Mouse (Mus musculus) forelimb bud, embryonic 11.5 days (tissue): ENCODE data around the gene Gm9195.
A peak's percentile ranks its signal among the peaks of the same experiment; 100 is the strongest.

Experiments used
- DNase-seq: peaks from one replicate; pipeline ENCODE4 v3.0.0-alpha.2; 2012; ENCODE audit warnings: low read depth, low spot score

Gene Gm9195

DNA sequence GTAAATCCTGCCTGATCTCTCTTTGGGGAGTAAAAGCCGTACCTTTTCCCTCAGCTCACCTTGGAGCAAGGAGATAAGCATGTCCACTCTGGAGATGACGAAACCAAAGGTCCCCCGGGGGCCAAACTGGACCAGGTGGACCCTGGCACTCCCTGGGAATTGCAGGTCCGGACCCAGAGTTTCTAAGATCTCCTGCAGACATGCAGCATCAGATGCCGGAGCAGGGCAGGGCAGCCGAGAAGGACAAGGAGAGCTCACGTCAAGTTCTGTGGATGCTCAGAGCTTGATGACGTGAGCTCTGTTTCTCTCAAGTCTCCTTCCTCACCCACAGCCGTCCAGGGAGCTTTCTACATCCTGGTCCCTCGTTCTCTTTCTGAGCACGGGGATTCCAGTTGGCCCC is 48.7 kb downstream of the Gm9195 start:
- DNase-seq: no peak

DNA sequence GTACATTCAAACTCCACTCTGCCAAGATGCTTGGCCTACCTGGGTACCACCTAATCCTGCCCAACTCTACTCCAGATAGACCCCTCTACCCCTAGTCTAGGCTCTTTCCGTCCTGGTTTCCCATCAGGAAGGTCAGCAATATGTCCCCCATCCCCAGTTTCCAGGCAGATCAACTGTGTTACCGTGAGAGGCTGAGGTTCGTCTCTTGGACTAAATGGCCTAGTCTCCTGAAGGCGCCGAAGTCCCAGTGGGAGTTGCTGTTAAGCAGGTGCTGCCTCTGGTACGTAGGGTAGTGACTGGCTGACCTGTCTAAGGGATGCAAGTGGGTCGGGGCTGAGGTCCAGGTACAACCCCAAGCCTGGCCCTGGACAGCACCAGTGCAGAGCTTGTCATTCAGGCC is 50.7 kb downstream of the Gm9195 start:
- DNase-seq: no peak

DNA sequence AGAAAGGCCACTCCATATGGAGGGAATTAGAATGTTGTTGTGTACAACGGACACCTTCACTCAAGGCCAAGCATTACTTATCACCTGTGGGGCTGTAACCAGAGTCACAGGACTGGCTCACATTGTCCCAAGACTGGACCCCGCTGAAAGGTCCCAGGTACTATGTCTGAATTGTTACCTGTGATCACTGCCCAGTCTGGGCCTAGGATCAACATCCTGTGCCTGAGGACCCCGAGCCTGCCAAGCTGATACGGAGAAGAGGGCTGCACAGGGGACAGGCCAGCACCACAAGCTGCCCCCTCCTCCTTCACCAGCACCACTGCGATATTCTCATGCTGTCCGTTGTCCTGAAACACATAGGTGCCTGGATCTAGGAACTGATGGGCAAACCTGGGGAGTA is 51.2 kb downstream of the Gm9195 start:
- DNase-seq: no peak

DNA sequence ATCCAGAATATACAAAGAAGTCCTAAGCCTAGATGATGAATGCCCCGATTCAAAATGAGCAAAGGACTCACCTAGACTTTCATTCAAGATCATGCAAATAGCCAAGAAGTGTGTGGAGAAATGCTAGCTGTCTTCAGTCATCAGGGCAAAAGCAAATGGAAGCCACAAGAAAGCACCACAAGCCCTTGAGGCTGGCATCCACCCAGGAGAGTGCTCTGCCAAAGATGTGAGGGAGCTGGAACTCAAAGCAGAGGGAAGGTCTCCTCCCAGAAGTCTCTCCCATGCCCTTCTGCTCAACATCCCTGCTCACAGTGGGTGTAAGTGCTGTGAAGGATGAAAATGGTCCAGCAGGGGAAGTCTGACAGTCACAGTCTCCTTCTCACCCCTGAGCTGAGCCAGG is 52.7 kb downstream of the Gm9195 start:
- no peak for DNase-seq

DNA sequence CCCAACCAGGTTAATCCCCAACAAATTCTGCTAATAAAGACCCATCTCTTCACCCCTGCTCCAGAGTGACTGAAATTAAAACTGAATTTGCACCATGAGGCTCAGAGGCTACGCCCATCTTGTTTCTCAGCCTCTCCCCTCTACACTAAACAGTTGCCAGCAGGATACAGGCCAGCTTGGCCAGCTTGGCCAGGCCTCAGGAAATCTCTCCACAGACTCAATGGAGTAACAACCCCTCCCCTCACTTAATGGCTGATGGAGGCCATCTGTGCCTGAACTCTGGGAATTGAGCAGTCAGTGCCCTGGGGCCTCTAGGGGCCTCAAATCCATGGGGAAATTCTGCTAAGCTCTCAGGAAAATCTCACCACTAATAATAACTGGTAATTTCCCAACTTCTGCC is 101.9 kb downstream of the Gm9195 start:
- DNase-seq: peak; percentile 59

DNA sequence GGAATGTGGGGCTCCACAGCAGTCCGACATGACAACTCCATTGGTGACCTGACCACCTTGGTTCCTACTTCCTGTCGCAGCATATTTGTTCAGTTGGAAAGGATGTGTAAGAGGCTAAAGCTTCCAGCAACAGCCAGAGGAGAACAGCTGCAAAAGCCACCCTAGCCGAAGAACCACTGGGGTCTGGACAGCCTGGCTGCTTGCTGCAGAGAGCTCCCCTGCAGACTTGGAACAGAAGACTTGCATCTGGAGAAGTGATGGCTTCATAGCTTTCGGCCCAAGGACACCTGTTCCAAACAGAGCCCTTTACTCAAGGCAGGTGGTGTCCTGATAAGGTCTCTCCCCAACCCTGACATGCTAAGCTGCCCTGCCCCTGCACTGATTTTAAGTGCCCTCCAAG is 102.3 kb downstream of the Gm9195 start:
- no peak for DNase-seq

DNA sequence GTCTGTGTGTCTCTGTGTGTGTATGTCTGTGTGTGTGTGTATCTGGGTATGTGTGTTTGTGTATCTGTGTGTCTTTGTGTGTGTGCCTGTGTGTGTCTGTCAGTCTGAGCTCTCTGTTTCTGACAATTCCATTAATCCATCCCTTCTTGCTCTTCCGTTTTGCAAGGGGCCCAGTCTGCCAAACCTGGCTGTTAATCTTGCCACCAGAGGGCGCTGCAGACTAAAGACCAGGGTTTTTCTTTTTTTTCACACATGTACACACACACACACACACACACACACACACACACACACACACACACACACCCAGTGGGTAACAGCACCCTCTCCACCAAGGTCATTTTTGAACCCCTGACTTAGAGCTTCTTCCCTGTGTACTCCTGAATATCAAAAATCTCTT is 114.4 kb downstream of the Gm9195 start:
- DNase-seq: peak; percentile 34
